Mouse (Mus musculus): Measurements from ENCODE around the gene Grb10.

The Grb10 gene

DNA sequence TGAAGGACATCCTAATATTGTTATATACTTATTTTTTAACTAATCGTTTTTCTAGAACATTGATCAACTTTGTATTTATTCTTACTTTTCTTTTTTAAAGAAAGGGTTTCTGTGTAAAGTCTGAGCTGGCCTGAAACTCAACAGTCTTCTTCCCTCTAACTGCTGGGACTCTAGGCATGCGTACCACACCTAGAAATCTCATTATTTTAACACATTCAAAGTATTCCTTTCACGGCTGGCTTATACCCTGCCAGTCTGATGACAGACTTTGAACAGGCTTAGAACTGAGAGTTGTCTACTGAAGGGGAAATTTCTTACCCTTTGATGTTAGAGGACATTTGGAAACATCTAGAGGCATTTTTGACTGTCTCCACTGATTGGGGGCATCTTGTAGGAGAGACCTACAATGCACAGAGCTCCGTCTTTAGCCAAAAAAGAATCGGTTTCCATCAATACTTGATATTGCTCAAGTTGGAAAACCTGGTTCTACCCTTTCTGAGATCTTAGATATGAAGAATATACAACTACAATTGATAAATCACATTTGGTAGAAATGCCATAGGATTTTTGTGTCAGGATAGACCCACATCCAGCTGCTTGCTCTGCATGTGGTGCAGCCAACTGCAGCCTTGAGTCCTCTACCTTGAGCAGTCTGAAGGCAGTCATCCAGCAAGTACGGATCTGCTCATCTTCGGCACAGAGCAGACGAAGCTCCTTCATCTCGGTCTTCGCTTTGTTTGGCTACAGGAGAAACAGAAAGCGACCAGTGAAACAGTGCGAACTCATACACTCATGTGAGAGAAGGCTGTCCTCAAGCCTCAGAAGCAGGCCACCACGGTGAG is 95.0 kb downstream of the Grb10 start:
- no peak for DNase-seq

DNA sequence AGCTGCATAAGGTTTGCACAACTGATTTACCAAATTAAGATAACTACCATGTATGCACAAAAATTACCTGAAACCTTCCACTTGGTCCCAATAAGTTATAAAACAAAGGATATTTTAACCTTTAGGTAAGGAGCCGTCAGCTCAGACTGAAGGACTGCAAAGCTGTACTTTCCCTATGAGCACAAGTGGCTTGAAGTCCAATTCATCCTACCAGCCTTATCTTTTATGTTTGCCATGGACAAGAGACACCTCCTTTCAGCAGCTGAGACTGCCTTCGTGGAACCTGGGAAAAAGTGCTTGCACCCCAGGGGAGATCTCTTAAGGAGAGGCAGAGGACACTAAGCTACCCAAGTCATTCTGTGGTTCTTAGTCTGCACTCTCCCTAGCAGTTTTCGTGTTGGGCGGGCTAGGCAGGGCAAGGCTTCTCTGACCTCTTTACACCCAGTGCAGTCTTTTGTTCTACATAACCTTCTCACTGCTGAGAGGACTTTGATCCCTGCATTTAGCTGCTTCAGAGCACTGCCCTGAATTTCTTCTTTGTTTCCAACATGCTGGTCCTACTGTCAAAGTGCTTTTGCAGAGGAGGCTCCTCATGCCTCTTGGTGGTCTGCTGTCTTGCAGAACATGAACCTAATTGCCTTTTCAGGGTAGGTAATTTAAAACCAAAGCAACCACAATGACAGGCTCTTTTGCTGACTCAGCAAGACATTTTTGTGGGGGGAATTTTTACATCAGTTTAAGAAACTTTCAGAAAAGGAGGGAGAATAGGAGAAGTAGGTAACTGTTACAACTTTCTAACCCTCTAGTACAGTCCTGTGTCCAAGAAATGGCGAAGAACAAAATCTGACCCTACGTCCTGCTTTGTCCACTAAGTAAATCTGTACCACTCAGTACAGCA is 95.9 kb downstream of the Grb10 start:
- no peak for DNase-seq

- no peak for DNase-seq
These were observed 97.4 kb downstream of the Grb10 start for GRCm38 (mm10) chr11:11940833-11941681.

DNA sequence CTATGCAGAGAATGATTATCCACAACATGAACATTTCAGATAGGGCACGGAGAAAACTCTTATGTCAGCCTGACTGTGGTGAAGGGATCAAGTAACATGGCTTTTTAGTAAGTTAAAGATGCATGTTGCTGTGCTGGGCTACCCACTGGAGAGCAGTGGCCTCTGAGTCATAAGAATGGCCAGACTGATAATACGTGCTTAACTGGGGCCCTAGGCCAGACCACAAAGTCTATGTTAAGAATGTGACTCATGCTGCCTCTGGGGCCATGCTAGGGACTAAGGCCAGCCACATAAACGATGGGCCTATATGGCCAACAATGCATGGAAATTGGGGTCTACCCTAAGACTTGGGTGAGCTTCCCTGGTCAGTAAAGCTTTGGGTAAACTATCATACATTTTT is 98.9 kb downstream of the Grb10 start:
- DNase-seq, result no peak

DNA sequence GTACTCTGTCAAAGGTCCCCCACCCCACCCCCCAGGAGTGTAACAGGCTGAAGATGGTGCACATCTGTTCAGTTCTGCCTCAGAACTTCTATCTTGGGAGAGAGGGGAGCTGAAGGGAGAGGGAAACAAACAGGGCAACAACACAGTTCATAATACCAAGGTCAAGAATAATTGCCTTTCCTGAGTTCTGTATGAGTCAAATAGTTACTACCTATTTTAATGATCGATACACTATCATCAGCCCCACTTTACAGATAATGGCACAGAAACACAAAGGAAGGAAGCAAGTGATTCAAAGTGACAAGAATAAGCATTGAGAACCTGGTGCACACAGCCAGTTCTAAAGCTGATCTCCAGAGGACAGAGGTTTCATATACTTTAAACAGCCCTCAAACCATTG is 99.9 kb downstream of the Grb10 start:
- DNase-seq, result no peak

DNA sequence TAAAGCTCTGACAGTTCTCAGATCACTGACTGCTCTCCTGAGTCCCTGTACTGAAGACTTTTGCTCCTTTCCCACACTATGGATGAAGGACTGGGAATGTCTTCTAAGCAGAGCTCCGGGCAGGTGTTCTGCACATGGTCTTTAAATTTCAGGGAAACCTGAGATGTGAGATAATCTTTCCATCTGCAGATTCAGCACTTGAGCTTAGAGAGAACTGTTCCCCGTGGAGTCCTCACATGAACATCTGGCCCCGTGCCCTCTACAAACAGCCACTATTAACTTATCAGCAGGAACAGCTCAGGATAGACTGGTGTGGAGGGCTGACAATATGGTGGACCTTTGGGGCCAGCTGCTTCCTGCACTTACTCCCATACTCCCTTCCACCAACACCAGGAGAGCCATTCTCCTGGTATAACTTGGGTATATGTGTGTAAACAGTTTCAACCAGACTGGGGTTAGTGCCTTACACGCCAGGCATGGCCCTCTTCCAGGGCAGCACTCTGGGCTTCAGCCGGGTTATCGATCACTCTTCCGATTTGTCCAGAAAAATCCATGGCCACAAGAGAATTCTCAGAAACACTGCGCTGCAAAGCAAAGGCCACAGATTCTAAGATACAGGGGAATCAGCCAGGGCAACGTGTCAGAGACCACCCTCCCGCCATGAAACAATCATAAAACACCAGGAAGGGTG is 101.0 kb downstream of the Grb10 start:
- DNase-seq, result no peak

GRCm38 (mm10) chr11:11934808-11935207 is 103.7 kb downstream of the Grb10 start:
- DNase-seq, result no peak

DNA sequence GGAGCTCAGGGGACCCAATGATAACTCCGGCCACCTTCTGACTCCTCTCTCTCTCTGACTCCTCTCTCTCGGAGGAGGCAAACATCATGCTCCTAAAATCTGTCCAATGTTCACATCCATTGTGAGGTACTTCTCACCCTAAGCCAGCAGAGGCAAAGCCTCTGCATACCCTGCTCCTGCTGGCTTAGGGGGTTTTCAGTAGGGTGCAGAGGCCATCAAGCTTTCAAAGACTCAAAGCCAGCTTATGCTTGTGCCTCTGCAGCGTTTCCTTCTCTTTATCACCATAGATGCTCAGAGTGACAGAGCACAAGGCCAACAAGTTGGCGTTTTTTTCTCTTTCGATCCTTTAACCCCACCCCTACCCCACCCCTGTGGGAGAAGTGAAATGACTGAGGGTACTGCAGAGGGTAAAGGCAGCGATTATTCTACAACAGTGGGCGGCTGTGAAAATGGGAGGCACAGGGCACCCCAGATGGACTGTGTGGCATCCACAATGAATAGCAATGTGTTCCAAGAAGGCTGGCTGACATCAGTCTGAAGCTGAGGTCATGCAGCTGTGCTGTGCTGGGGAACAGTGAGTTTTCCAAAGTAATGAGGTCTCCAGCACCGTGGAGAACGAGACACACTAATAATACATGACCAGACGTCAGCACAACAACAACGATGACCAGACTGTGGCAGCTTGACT is 106.2 kb downstream of the Grb10 start:
- no peak for DNase-seq

DNA sequence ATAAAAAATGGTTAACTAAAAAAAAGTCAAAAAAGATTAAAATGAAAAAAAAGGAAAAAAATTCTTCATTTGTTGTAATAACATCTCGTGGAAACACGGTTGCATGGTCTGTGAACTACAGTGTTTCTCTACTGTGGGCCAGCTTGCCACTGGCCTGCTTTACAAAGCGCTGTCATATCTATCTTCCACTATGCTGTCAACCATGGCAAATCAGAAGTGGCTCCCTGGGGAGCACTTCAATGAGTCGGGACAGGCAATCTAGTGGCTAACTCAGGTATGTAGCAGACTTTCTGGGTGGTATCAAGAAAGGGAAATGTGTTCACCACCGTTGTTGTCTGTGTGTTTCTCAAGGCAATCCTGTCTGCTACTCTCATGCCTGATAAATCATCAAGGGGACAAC is 106.8 kb downstream of the Grb10 start:
- no peak for DNase-seq

- no peak for DNase-seq
These were observed 108.0 kb downstream of the Grb10 start for GRCm38 (mm10) chr11:11930527-11930926.

DNA sequence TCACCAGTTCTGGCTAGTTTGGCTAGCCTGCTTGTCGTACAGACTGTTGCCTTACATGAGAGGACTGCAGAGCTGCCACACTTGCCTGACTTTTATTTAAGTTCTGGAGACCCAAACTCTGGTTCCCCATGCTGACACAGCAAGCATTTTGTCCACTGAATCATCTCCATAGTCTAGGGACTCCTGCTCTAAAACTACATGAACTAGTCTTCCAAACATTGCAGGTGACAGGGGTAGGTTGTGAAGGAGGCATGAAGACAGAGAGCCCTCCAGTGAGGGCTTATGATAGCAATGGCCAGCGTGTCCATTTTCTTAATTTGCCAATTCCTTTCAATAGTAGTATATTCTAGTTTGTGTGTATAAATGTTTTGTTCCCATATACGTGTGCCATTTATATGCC is 109.4 kb downstream of the Grb10 start:
- no peak for DNase-seq

GRCm38 (mm10) chr11:11928586-11928985 is 109.9 kb downstream of the Grb10 start:
- DNase-seq, result no peak

- DNase-seq, result no peak
These were observed 114.6 kb downstream of the Grb10 start for GRCm38 (mm10) chr11:11923900-11924299.

DNA sequence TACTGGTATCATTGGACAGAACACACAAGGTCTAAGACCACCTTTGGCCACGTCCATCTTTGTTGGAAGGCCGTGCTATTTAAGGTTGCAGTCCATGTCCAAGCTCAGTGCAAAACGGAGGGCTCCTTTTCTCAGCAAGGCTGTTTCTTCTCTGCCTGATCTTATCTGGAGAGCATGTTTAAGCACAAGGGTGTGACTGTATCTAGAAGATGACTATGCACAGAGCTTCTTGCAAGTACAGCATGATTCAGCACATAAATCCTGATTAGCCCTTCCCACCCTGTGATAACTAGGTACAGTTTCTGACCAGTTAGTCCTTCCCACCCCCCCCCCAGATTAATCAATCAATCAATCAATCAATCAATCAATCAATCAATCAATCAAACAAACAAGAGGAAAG is 115.1 kb downstream of the Grb10 start:
- no peak for DNase-seq

- no peak for DNase-seq
These were observed 116.4 kb downstream of the Grb10 start for GRCm38 (mm10) chr11:11922106-11922505.

DNA sequence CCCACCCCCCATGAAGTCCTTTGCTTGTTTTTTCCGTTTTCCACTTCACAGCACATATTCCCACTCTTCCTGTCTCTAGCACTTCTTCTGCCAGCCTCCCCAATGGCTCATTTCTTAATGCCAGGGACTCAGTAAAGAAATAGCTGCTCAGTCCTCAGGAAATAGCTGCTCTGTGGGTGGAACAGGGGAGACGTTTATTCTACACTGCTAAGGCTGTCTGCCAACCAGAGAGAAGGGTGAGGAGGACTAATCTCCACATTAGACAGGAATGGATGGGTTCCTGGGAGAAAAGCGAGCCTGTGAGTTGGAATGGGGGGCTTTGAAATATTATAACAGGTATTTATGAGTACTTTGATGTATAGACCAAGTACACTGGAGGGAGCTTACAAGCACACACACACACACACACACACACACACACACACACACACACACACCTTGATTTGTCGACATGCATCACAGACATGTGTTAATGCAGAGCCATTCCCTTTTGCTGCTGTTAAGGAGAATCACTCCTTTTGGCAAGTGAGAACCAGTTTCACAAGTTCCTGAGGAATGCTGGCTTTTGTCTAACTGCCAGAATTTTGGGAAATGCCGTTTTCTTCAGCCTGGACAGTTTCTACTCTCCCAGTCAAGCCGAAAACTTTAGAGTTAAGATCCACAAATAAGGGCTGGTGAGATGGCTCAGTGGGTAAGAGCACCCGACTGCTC is 130.6 kb downstream of the Grb10 start:
- no peak for DNase-seq

DNA sequence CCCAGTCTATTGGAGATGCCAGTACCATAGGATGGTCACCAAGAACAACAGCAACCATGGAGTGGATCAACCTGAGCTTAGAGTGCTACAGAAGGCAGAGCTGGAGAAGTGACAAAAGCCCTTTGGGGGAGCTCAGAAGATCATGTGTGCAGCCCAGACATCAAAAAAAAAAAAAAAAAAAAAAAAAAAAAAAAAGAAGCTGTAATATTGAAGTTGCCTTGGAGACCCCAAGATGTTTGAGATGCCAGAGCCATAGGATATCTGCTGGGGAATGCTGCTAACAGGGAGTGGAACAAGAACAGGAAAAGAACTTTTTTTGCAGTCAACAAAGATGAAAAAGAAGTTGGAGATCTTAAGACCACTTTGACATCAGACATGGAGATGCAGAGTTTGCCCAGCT is 133.0 kb downstream of the Grb10 start:
- DNase-seq, result no peak

DNA sequence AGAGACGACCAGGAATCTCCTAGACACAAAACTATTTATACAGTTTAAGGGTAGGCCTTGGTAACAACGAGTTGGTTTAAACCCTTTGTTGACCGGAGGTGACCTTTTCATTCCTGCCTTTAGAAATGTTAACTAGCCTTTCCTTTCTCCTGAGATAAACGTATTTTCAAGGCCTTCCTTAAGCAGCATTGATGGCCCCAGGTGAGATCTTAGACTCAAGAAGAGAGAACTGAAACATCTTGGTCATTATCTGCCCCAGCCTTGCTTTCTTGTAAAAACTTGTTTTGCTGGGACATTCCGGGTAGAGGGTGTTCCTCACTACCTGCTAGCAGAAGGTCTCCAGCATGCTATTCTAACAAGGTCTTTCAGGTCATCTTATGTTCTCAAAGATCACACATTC is 133.5 kb downstream of the Grb10 start:
- no peak for DNase-seq

GRCm38 (mm10) chr11:11901509-11901908 is 137.0 kb downstream of the Grb10 start:
- peak in 1 of 2 experiments; percentile 7 for DNase-seq

DNA sequence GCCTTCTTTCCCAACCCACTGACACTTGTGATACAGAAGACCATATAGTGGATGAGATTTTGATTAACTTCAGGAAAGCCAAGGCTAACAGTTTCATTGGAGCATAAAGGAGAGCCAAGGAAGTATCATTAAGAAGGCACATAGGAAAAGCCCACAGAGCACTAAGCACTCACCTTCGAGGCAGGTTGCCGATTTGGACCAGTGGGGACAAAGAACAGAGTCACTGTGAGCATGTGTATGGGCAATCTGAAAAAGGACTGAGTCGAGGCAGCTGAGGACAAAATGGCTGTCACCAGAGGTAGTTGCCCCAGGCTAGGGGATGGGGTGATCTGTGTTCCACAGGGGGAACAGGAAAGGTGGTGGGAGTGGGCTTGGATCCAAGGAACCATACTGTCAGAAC is 140.0 kb downstream of the Grb10 start:
- DNase-seq, result no peak
